Mouse (Mus musculus) embryonic facial prominence, embryonic 13.5 days (tissue): Measurements from ENCODE around the gene R3hcc1l. TPM values are rescaled to one million over a fixed set of nuclear protein-coding genes. Genes with fewer than 3 reads are reported as not detected.

Source experiments
- ATAC-seq: fragments of 200-750 bp; cut with Nextera tagmentation; 2 replicates; pipeline ENCODE4 v1.8.0; 2017; ENCODE audit warnings: low read depth; ENCODE audit not compliant: insufficient number of reproducible peaks, insufficient read depth, low FRiP score, low TSS enrichment
- H3K27ac ChIP-seq: fragments of 300-500 bp; sonication (generic); 2 replicates; pipeline ENCODE4 v1.5.1; 2015; ENCODE audit warnings: moderate library complexity, mild to moderate bottlenecking, inconsistent platforms
- H3K27me3 ChIP-seq: fragments of 300-500 bp; sonication (generic); 2 replicates; pipeline ENCODE4 v1.6.1; 2015; ENCODE audit warnings: mild to moderate bottlenecking, inconsistent platforms
- H3K36me3 ChIP-seq: fragments of 300-500 bp; sonication (generic); 2 replicates; pipeline ENCODE4 v1.6.1; 2015; ENCODE audit warnings: mild to moderate bottlenecking, inconsistent platforms
- H3K4me1 ChIP-seq: fragments of 300-500 bp; sonication (generic); 2 replicates; pipeline ENCODE4 v1.6.1; 2015; ENCODE audit warnings: inconsistent platforms
- H3K4me2 ChIP-seq: fragments of 300-500 bp; sonication (generic); 2 replicates; pipeline ENCODE4 v1.6.1; 2015; ENCODE audit warnings: moderate library complexity, mild to moderate bottlenecking, inconsistent platforms
- H3K4me3 ChIP-seq: fragments of 300-500 bp; sonication (generic); 2 replicates; pipeline ENCODE4 v1.5.1; 2015; ENCODE audit warnings: mild to moderate bottlenecking, inconsistent platforms
- H3K9ac ChIP-seq: fragments of 300-500 bp; sonication (generic); 2 replicates; pipeline ENCODE4 v1.6.1; 2015; ENCODE audit warnings: mild to moderate bottlenecking, inconsistent platforms
- H3K9me3 ChIP-seq: fragments of 300-500 bp; sonication (generic); 2 replicates; pipeline ENCODE4 v1.6.1; 2016; ENCODE audit warnings: inconsistent platforms
- WGBS: fragments of 180-500 bp; shearing (Covaris S2); methylation state at CpG from one replicate; pipeline ENCODE4 v1.1.7; 2015; ENCODE audit warnings: mixed read lengths; 5-methylcytosine and 5-hydroxymethylcytosine counted together
- polyA plus RNA-seq: library from polyadenylated mRNA; unstranded; fragments of >200 nt; fragmentation: Nextera tagmentation; extraction: Ambion mirVana; gene quantifications from 2 replicates; pipeline ENCODE4 v1.2.1, GENCODE M21; 2015

R3hcc1l gene
- polyA plus RNA-seq, 1 experiment from 2014 or later: 24.5 TPM

DNA sequence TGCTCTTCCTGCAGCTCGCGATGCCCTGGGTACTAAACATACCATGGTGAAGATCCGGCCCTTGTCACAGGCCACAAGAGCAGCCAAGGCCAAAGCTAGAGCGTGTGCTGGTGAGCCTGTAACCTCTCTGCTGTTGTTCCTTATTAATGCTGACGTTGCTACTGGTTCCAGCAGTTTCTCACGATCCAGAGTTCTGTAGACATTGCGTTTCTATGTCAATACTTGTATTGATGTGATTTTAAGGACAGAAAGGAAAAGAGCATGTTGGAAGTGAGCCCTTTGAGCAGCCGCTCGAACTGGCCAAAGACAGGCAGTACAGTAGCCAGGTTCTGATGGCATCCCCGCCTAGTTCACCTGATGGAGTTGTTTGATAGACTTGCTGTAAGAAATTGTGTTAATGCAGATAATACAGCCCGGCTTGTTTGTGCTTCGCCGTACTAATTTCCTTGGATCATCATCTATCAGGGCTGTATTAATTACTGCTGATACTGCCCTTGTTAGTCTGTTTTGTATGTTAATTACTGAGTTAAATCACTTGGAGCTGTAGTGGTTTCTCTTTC is 64.3 kb downstream of the R3hcc1l start:
- 91% methylated on average over 13 of the region's 13 CpGs for WGBS
- Histone ChIP-seq H3K4me1 (no peaks in the 10 kb centered on the region; the same call in 1 of the 2 replicates), H3K9ac (no peak overlapping the region), H3K4me3 (no peak overlapping the region), H3K9me3 (no peaks in the 10 kb centered on the region), H3K36me3 (peaks cover 29% of the 10 kb centered on the region), H3K27me3 (no peaks in the 10 kb centered on the region), H3K4me2 (no peak overlapping the region), H3K27ac (no peak overlapping the region)
- ATAC-seq: no peak

DNA sequence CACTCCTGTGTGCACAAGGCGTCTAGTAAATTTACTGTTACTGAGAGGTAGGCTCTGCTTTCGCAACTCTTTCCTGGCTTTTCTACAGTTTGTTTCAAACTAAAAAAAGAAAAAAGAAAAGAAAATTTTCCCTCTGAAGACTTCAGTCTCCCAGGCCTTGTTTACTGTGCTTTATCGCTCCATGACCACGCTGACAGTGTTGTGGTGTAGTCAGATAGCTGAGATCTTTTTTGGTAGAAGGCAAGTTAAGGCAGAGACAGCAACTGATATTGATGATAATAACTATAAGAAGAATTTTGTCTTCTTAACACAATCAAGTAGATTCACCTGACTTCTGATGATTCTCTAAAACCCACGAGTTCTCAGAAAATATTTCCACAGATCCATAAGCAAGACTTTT is 65.1 kb downstream of the R3hcc1l start:
- Histone ChIP-seq H3K4me1 (peaks cover 3% of the 10 kb centered on the region; the same call in 1 of the 2 replicates), H3K9me3 (no peaks in the 10 kb centered on the region), H3K27me3 (no peaks in the 10 kb centered on the region), H3K27ac (no peak overlapping the region), H3K4me2 (no peak overlapping the region), H3K9ac (no peak overlapping the region), H3K4me3 (no peak overlapping the region), H3K36me3 (peaks cover 29% of the 10 kb centered on the region)
- ATAC-seq: no peak
- whole genome bisulfite sequencing: 87% methylated on average over 5 of the region's 5 CpGs

DNA sequence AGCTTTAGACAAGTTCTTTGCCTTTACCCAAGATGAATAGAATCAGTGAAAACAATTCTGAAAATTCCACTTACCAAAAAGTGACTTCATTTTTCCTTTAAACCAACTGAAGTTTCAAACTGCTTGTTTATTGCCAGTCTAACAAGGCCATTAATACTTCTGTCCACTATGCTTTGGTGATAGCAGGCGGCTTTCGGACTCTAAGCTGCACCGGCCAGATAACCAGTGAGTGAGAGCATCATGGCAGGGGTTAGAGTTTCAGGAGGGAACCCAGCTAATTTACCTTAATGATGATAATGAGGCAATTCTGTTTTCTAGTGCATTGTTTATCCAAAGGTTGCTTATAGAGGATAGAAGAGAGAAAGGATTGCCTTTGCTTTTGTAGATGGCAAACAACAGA is 65.6 kb downstream of the R3hcc1l start:
- peaks cover 3% of the 10 kb centered on the region; the same call in 1 of the 2 replicates for H3K4me1 ChIP-seq
- no peak overlapping the region for H3K4me3 ChIP-seq
- 75% methylated on average over 3 of the region's 3 CpGs for WGBS
- H3K27ac ChIP-seq: no peak overlapping the region
- no peak overlapping the region for H3K9ac ChIP-seq
- H3K27me3 ChIP-seq: no peaks in the 10 kb centered on the region
- ATAC-seq: no peak
- no peaks in the 10 kb centered on the region for H3K9me3 ChIP-seq
- H3K4me2 ChIP-seq: no peak overlapping the region
- H3K36me3 ChIP-seq: peaks cover 29% of the 10 kb centered on the region

DNA sequence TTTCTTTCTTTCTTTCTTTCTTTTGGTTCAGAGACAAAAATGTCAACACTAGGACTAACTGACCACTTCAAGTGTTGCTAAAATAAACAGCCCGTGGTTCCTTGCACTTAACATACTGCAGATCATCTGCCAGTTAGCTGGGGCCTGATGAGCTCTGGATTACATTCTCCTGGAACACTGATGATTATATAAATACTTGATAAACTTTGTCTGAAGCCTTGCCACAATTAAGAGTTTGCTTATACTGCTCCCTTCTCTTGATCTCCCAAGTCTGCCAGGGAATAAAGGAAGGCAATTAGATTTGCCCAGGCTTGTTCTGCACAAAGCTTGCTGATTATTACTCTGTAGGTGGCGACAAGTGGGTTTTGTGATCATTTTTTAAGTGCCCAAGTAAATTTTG is 69.1 kb downstream of the R3hcc1l start:
- no peaks in the 10 kb centered on the region for H3K27me3 ChIP-seq
- H3K9ac ChIP-seq: no peak overlapping the region
- 66% methylated on average over 2 of the region's 2 CpGs for WGBS
- no peak overlapping the region for H3K4me2 ChIP-seq
- H3K36me3 ChIP-seq: peaks cover 47% of the 10 kb centered on the region
- H3K27ac ChIP-seq: no peak overlapping the region
- no peak for ATAC-seq
- no peaks in the 10 kb centered on the region for H3K9me3 ChIP-seq
- no peak overlapping the region for H3K4me3 ChIP-seq
- peaks cover 3% of the 10 kb centered on the region; the same call in 1 of the 2 replicates for H3K4me1 ChIP-seq

DNA sequence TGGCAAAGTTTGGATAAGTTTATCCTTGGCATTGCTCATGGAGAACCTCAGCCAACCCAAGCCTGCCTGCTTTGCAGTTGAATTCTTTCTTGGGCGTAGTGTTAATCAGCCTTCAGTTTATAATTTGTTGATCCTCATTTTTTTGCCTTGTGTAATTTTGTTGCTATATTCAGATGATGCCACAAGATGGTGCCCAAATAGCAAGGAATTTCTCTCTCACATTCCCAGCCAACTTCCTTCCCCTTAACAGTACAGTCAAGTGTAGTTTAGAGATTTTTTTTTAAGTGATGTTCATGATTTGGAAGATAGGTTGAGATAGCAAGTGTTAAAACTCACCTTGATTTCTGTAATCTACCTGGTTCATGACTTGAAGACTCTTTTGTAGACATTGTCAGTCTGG is 70.7 kb downstream of the R3hcc1l start:
- WGBS: 55% methylated on average over 1 of the region's 1 CpGs
- no peak overlapping the region for H3K9ac ChIP-seq
- peaks cover 3% of the 10 kb centered on the region; the same call in 1 of the 2 replicates for H3K4me1 ChIP-seq
- no peak overlapping the region for H3K4me3 ChIP-seq
- no peaks in the 10 kb centered on the region for H3K27me3 ChIP-seq
- peaks cover 43% of the 10 kb centered on the region for H3K36me3 ChIP-seq
- H3K27ac ChIP-seq: no peak overlapping the region
- no peak for ATAC-seq
- no peak overlapping the region for H3K4me2 ChIP-seq
- H3K9me3 ChIP-seq: no peaks in the 10 kb centered on the region

DNA sequence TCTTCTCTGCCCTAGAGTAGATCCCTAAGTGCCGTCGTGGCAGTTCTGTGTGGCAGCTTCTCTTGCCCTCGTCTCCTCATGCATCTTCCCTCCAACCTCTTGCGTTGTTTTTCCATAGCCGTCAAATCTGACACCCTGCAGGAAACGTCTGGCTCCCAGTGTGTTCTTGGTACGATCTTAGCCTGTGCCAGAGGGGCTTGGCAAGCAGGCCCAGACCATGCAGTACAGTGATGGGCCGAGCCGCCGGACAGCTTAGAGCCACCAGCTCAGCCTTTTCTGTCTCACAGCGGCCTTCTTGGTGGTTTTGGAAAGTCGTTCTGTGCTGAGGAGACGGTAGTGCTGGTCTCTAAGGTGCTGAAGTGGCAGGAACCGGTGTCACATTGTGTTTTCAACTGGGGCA is 73.0 kb downstream of the R3hcc1l start:
- ATAC-seq: no peak

DNA sequence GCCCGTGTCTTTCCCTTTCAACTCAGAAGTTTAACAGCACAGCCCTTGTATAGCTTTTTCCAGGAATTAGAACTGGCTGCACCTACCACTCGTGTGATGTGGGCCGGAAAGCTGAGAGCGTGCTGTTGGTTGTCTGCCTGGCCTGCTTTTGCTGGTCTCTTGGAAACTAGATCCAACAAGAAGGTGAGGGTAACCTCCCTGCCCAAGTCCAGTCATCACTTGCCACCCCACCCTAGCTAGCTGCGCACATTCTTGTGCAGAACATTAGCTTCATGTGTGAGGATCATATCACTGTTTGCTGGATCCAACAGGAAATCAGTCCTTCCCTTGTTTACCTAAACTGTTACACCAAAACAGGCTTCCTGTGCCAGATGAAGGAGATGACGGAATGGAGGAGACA is 74.9 kb downstream of the R3hcc1l start:
- no peak overlapping the region for H3K9ac ChIP-seq
- H3K36me3 ChIP-seq: peaks cover 46% of the 10 kb centered on the region
- no peaks in the 10 kb centered on the region for H3K27me3 ChIP-seq
- H3K4me3 ChIP-seq: no peak overlapping the region
- 84% methylated on average over 6 of the region's 6 CpGs for WGBS
- no peak for ATAC-seq
- H3K9me3 ChIP-seq: no peaks in the 10 kb centered on the region
- H3K27ac ChIP-seq: no peak overlapping the region
- 0 out of 2 replicates have a peak, but pooled peaks cover 3% of the 10 kb centered on the region for H3K4me1 ChIP-seq
- no peak overlapping the region for H3K4me2 ChIP-seq

More for the DNA sequence above, 73.0 kb downstream of the R3hcc1l start:
- Histone ChIP-seq H3K4me3 (no peak overlapping the region), H3K4me1 (0 out of 2 replicates have a peak, but pooled peaks cover 3% of the 10 kb centered on the region), H3K4me2 (no peak overlapping the region), H3K27ac (no peak overlapping the region; the same call in 1 of the 2 replicates), H3K27me3 (no peaks in the 10 kb centered on the region), H3K9me3 (no peaks in the 10 kb centered on the region), H3K9ac (no peak overlapping the region), H3K36me3 (peaks cover 44% of the 10 kb centered on the region)
- 87% methylated on average over 14 of the region's 14 CpGs for WGBS

DNA sequence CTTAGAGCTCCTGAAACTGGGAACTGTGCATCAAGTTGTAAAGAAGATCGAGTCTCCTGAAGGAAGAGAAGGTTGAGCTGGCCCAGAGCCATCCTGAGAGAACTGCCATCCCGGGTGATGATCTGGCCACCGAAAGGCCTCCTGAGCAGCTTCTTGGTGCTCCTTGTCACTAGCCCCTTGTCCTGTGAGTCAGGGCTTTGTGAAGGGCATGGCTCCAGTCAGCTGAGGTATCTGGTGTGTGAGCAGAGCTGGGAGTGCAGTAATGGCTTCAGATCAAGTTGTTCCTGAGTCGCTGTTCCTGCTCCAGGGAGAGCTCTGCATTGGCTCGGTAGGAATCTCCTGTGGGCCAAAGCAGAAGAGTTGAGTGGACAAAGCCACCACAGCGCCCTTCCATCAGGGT is 76.5 kb downstream of the R3hcc1l start:
- H3K27me3 ChIP-seq: no peaks in the 10 kb centered on the region
- no peak overlapping the region for H3K9ac ChIP-seq
- H3K36me3 ChIP-seq: peaks cover 46% of the 10 kb centered on the region
- peaks cover 8% of the 10 kb centered on the region; the same call in 1 of the 2 replicates for H3K4me1 ChIP-seq
- 92% methylated on average over 6 of the region's 6 CpGs for WGBS
- no peak overlapping the region for H3K4me2 ChIP-seq
- ATAC-seq: no peak
- H3K4me3 ChIP-seq: no peak overlapping the region
- H3K9me3 ChIP-seq: no peaks in the 10 kb centered on the region
- no peak overlapping the region for H3K27ac ChIP-seq

DNA sequence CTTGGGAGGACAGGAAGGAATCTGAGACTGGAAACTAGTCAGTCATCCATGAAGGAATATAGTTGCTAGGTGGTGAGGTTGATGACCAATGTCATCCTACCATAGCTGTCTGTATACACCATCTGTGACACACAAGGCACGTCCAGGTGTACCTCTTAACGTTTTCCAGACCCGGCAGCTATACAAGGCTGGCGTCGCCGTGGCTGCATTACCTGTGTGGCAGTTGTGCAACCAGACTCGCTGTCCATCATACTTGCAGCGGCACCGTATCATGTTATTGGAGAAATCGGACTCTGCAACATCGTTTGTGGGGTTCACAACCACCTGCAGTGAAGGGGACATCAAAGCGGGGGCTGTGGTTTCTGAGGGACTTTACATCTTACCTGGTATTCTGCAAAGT is 78.7 kb downstream of the R3hcc1l start:
- H3K27me3 ChIP-seq: no peaks in the 10 kb centered on the region
- WGBS: 90% methylated on average over 12 of the region's 12 CpGs
- H3K9ac ChIP-seq: no peak overlapping the region
- H3K4me2 ChIP-seq: no peak overlapping the region
- no peak for ATAC-seq
- H3K4me3 ChIP-seq: no peak overlapping the region
- H3K27ac ChIP-seq: no peak overlapping the region
- H3K9me3 ChIP-seq: no peaks in the 10 kb centered on the region
- peaks cover 8% of the 10 kb centered on the region; the same call in 1 of the 2 replicates for H3K4me1 ChIP-seq
- H3K36me3 ChIP-seq: peaks cover 30% of the 10 kb centered on the region

DNA sequence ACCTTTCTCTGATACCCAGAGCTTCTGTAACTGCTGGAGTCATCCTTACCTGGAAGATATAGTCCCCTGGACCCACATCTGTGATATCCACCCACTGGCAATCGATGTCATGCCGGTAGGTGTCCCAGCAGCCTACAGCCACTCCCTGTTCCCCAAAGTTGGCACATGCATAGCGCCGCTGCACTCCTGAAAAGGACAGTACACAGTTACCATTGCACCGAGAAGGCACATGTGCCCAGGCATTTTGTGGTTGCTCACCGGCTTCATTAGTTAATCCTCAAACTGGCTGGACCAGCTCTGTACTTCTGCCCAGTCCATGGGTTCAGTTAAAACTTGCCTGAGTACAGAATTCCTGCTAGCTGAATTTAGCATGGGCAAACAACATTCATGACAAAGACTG is 79.3 kb downstream of the R3hcc1l start:
- Histone ChIP-seq H3K4me1 (peaks cover 8% of the 10 kb centered on the region; the same call in 1 of the 2 replicates), H3K27me3 (no peaks in the 10 kb centered on the region), H3K27ac (no peak overlapping the region), H3K36me3 (peaks cover 27% of the 10 kb centered on the region), H3K4me3 (no peak overlapping the region), H3K4me2 (no peak overlapping the region), H3K9ac (no peak overlapping the region), H3K9me3 (no peaks in the 10 kb centered on the region)
- no peak for ATAC-seq
- 87% methylated on average over 6 of the region's 6 CpGs for whole genome bisulfite sequencing

DNA sequence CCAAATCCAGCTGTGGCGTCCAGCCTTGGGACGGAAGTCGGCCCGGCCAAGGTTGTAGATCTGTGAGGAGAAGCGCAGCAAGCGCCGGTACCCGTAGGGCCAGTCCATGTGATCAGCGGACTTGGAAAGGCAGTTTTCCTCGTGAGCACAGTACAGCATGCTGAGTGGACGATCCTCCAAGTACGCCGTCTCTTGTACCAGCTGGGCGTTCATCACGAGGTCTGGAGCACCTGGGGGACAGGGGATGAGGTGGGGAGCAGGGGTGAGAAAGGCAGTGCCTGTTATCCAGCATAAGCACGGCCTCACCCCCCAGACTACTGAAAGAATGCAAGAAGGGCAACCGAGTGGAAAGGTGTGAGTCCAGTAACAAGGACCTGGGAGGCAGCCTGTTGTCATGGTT is 81.3 kb downstream of the R3hcc1l start:
- Histone ChIP-seq H3K36me3 (peaks cover 13% of the 10 kb centered on the region), H3K4me3 (no peak overlapping the region), H3K27me3 (no peaks in the 10 kb centered on the region), H3K4me2 (no peak overlapping the region), H3K27ac (no peak overlapping the region), H3K4me1 (peaks cover 8% of the 10 kb centered on the region; the same call in 1 of the 2 replicates), H3K9me3 (no peaks in the 10 kb centered on the region), H3K9ac (no peak overlapping the region)
- no peak for ATAC-seq
- WGBS: 85% methylated on average over 17 of the region's 17 CpGs

DNA sequence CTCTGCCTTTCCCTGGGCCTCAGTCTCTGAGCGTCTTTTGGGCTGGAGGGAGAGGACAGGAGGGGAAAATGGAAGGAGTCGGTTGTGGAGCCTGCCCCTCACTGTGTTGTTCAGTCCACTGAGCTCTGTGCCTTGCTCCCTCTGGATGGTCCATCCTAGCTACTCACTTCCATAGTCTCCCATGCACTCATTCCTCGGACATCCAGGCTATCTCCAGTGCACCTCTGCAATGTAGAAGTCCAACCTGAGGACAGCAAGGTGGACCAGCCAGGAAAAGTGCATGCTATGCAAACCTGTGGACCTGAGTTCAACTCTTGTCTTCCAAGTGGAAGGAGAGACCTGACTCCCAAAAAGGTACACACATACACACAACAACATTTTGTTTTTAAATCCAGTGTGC is 82.0 kb downstream of the R3hcc1l start:
- Histone ChIP-seq H3K4me3 (no peak overlapping the region), H3K27me3 (no peaks in the 10 kb centered on the region), H3K36me3 (peaks cover 6% of the 10 kb centered on the region; the same call in 1 of the 2 replicates), H3K27ac (no peak overlapping the region), H3K9me3 (no peaks in the 10 kb centered on the region), H3K4me1 (peaks cover 8% of the 10 kb centered on the region; the same call in 1 of the 2 replicates), H3K9ac (no peak overlapping the region), H3K4me2 (no peak overlapping the region)
- 59% methylated on average over 3 of the region's 3 CpGs for WGBS
- ATAC-seq: no peak
